Mouse (Mus musculus) natural killer cell, adult 2 months (primary cell): Measurements from ENCODE around the gene 4921524J17Rik.

Experiments used
- DNase-seq, 2 experiments: peaks; one replicate each; pipeline ENCODE4 v3.0.0; 2022; ENCODE audit warnings: low spot score in 2 of 2

4921524J17Rik gene

GRCm38 (mm10) chr8:85380824-85381209 is 51.8 kb downstream of the 4921524J17Rik start:
- no peak for DNase-seq

GRCm38 (mm10) chr8:85380123-85380823 is 52.4 kb downstream of the 4921524J17Rik start:
- no peak for DNase-seq

DNA sequence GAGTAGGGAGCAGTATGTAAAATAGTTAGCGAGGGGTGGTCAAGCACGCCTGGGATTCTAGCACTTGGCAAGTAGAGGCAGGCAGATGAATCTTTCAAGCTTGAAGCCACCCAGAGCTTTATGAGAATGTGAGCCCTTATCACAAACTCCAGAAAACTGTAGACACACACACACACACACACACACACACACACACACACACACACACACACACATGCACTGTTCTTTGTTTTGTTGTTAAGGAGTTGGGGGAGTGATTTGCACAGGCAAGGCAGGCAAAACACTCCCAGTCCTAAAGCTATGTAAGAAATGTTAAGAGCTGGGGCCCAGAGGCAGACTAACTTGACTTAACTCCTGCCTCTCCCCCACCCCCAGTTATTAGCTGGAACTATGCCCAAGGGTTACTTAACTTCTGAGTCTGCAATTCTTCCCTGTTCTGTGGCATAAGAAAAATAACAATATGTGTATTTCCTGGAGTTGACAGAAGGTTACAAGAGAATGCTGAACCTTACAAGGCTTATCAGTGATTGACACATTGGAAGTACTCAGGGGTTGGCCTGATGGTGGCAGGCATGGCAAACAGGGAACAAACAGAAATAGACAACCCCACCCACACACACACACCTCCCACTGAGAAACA is 53.4 kb downstream of the 4921524J17Rik start:
- DNase-seq: no peak

- no peak for DNase-seq
These were observed 56.1 kb downstream of the 4921524J17Rik start for GRCm38 (mm10) chr8:85376516-85376915.

DNA sequence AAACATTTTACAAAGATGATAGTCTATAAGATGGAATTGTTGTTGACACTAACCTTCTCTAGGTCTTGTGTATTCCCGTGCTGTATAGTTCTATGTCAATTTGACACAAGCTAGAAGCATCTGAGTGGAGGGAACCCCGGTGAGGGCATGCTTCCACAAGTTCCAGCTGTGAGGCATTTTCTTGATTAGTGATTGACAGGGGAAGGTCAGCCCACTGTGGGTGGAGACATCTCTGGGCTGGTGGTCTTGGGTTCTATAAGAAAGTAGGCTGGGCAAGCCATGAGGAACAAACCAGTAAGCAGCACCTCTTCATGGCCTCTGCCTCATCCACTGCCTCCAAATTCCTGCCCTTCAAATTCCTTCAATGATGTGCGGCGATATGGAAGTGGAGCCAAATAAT is 58.3 kb downstream of the 4921524J17Rik start:
- no peak for DNase-seq

DNA sequence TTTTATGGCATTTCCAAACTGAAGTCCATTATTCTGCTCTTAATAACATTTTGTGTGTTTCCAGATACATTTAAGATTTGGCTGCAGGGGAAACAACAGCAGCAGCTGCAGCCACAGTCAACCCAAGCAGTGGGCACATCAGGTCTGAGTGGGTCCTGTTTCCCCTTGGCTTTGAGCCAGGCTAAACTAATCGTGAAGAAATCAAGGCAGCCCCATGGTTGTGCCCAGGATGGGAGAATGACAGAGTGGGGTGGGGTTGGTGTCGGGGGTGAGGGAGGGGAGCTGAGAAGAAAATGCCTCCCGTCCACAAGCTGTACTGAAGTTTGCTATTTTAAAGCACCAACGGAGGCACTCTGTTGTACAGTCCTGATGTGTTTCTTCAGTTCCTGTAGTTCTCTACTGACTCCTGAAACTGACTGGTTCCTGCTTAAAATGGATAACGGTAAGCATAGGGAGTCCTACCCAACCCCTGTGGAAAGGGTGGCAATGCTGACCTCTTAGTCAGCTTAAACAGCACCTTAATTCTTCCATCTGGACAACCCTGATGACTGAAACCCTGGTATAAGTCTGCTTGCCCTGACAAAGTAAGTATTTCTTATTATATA is 59.1 kb downstream of the 4921524J17Rik start:
- no peak for DNase-seq

GRCm38 (mm10) chr8:85372465-85372839 is 60.2 kb downstream of the 4921524J17Rik start:
- no peak for DNase-seq

GRCm38 (mm10) chr8:85371736-85372464 is 60.7 kb downstream of the 4921524J17Rik start:
- DNase-seq: no peak

DNA sequence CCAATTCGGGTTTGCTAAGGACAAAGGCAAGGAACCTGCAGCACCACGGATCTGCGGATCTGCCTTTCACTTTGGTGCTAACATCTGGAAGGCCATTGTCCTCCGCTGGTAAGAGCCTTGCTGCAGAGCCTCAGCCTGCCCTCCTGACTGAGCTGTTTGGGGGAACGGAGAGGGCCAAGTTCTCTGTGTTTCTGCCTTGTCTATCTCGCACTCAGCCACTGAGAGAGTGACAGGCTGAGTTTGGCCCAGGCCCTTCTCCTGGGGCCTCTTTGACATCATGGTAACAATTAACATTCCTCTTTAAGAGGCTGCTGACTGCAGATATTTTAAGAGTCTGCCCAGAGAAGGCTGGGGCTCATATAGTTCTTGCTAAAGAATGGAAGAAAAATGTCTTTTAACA is 67.5 kb downstream of the 4921524J17Rik start:
- no peak for DNase-seq

GRCm38 (mm10) chr8:85364628-85365027 is 68.0 kb downstream of the 4921524J17Rik start:
- DNase-seq: no peak

- DNase-seq: no peak
These were observed 69.2 kb downstream of the 4921524J17Rik start for GRCm38 (mm10) chr8:85363406-85363805.

GRCm38 (mm10) chr8:85362211-85362610 is 70.4 kb downstream of the 4921524J17Rik start:
- no peak for DNase-seq
